Mouse (Mus musculus): Measurements from ENCODE around the gene Il20rb. TPM values are rescaled to one million over a fixed set of nuclear protein-coding genes. Genes with fewer than 3 reads are reported as not detected.

The Il20rb gene
- polyA plus RNA-seq (2014; fragmentation: Illumina TruSeq; extraction: RNeasy Lipid Tissue Mini Kit (QIAGEN cat#74804); ENCODE audit: low read depth, low replicate concordance): not detected

GRCm38 (mm10) chr9:100486431-100486830 lies at the start of gene Il20rb:
Il20rb (minus strand) TSS chr9:100486788.

Other genes with a start within 250 kb of the Il20rb start
- 191 TPM for gene Nck1, start 59.3 kb upstream of the Il20rb start, polyA plus RNA-seq (2014; fragmentation: Illumina TruSeq; extraction: RNeasy Lipid Tissue Mini Kit (QIAGEN cat#74804); ENCODE audit: low read depth, low replicate concordance)
- gene Slc35g2, start 84.3 kb upstream of the Il20rb start, polyA plus RNA-seq (2014; fragmentation: Illumina TruSeq; extraction: RNeasy Lipid Tissue Mini Kit (QIAGEN cat#74804); ENCODE audit: low read depth, low replicate concordance): 46.8 TPM
- gene Stag1, start 111.0 kb upstream of the Il20rb start, polyA plus RNA-seq (2014; fragmentation: Illumina TruSeq; extraction: RNeasy Lipid Tissue Mini Kit (QIAGEN cat#74804); ENCODE audit: low read depth, low replicate concordance): 81.0 TPM